Mouse (Mus musculus): ENCODE results near the gene Rgs9.

GRCm38 (mm10) chr11:109343991-109344599 lies 46.2 kb upstream of the Rgs9 start:
- TF ChIP-seq KAT2A (IDR thresholded peaks at IDR 0.05; ENCODE audit: insufficient replicate concordance, low read length): no peak
- 0 out of 2 replicates have a peak, but pooled peaks have one; percentile 64 for TF ChIP-seq MAZ (IDR thresholded peaks at IDR 0.05; ENCODE audit: low read depth, low read length)
- TF ChIP-seq USF1 (IDR thresholded peaks at IDR 0.05; ENCODE audit: low read depth, low read length): no peak
- TF ChIP-seq ZMIZ1 (IDR thresholded peaks at IDR 0.05; ENCODE audit: low read depth, low read length): no peak

All from CH12.LX (cell line).